Mouse (Mus musculus): Measurements from ENCODE around the gene Cd209f. TPM values are rescaled to one million over a fixed set of nuclear protein-coding genes. Genes with fewer than 3 reads are reported as not detected.
"Not testable (repeated sequence)": the region's sequence is repeated elsewhere in the genome, so short reads cannot be mapped to it uniquely, and the experiment has no call there.

Cd209f gene
- polyA plus RNA-seq (2012; rRNA removed), result 0.48 and 1.4 TPM in 2 replicates

GRCm38 (mm10) chr8:4105735-4106134 lies at the start of gene Cd209f:
Gene Cd209f, minus strand, starts transcription at chr8:4105835.
- not testable (repeated sequence) for DNase-seq (ENCODE audit: extremely low spot score in 1 of 2, low spot score in 1 of 2)

DNA sequence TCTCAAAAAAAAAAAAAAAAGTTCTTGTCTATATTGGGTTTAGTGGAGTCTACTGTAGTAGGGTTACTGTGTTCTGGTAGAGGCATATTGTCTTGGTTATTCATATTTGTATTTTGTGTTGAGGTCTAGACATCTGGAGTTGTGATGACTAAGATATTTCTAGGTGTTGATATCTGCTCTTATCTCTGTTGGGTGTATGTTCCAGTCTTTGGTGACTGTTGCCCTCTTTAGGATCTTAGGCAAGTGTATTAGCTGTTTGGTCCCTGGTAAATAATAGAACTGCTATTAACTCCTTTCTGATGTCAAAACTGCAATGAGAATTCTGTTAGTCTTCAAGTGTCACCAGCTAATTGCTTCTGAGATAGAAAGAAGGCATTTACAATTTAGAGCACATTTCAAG lies 49.2 kb upstream of the Cd209f start:
- DNase-seq (ENCODE audit: extremely low spot score in 1 of 2, low spot score in 1 of 2), result no peak

DNA sequence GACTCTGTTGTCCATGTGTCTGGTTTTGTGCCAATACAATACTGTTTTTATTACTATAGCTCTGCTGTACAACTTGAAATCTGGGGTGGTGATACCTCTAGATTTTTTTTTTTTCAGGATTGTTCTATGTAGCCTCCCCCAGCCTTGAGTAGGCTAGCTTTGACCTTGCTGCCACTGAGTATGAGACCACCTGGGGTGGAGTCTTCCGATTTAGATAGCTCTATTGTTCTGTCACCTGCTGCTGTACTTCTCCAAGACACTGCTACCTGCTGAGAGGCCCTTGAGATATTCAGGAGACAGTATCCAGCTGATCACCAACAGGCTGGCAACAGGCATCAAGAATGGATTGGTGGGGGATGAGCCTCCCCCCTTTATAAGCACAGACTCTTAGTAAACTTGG lies 41.6 kb upstream of the Cd209f start:
- no peak for DNase-seq (ENCODE audit: extremely low spot score in 1 of 2, low spot score in 1 of 2)

GRCm38 (mm10) chr8:4141721-4142120 lies 36.1 kb upstream of the Cd209f start:
- no peak for DNase-seq (ENCODE audit: extremely low spot score in 1 of 2, low spot score in 1 of 2)

- peak; percentile 41 to 86 for DNase-seq (ENCODE audit: extremely low spot score in 1 of 2, low spot score in 1 of 2)
Measured at GRCm38 (mm10) chr8:4139660-4140646, 34.3 kb upstream of the Cd209f start.

GRCm38 (mm10) chr8:4133798-4134197 lies 28.2 kb upstream of the Cd209f start, which contains the start of gene Cd209g:
Gene Cd209g, plus strand, starts transcription at chr8:4134098.
- DNase-seq (ENCODE audit: extremely low spot score in 1 of 2, low spot score in 1 of 2), result no peak

DNA sequence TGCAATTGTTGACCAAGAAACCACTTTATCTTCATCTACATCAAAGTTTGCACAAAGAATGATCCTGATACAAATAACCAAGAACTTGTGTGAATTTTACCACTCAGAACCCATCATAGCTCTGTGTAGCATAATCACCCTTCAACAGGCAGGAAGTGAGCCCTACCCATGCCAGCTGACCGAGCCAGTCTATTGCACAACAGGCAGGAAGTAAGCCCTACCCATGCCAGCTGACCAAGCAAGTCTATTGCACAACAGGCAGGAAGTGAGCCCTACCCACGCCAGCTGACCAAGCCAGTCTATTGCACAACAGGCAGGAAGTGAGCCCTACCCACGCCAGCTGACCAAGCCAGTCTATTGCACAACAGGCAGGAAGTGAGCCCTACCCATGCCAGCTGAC lies 17.1 kb downstream of the Cd209f start:
- DNase-seq (ENCODE audit: extremely low spot score in 1 of 2, low spot score in 1 of 2), result not testable (repeated sequence)

DNA sequence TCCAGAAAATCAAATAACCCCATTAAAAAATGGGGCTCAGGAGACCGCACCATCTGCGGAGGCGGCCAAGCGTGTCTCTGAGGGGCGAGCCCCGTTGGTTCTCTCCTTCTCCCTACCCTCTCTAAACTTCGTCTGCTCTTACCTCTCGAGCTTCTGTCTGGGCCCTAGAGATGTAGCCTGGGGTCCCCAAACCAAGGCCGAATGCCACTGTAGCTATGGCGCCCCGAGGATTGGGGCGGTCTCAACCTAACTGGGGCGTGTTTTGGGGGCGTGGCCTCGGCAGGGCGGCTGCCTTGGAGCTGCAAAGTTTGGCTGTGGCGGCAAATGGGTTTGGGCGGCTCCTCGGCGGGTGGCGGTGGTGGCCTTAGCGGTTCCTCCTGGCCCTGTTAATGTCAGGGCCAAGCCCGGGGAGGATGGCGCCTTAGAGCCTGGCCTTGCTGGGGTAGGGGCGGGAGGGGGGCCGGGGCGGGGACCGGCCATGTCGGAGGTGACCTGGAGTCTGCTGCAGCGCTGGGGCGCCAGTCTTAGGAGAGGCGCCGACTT lies 18.4 kb downstream of the Cd209f start:
- not testable (repeated sequence) for DNase-seq (ENCODE audit: extremely low spot score in 1 of 2, low spot score in 1 of 2)

Other genes starting within 250 kb of the Cd209f start
- not detected in 2 replicates for gene Cd209d, start 227.3 kb downstream of the Cd209f start, polyA plus RNA-seq (2012; rRNA removed)
- gene Cd209b, start 179.0 kb downstream of the Cd209f start, polyA plus RNA-seq (2012; rRNA removed), result 0.34 TPM in 1 of 2 replicates, not detected in the other
- 0.42 and 0.46 TPM in 2 replicates for gene Cd209c, start 151.1 kb downstream of the Cd209f start, polyA plus RNA-seq (2012; rRNA removed)
- gene Cd209g, start 28.3 kb upstream of the Cd209f start, polyA plus RNA-seq (2012; rRNA removed), result 0.38 and 0.58 TPM in 2 replicates
- 76.1 and 83.7 TPM in 2 replicates for gene Evi5l, start 60.7 kb upstream of the Cd209f start, polyA plus RNA-seq (2012; rRNA removed)
- 17.4 and 18.3 TPM in 2 replicates for gene Prr36, start 111.6 kb upstream of the Cd209f start, polyA plus RNA-seq (2012; rRNA removed)
- gene Lrrc8e, start 121.0 kb upstream of the Cd209f start, polyA plus RNA-seq (2012; rRNA removed), result 0.02 TPM in 2 replicates
- 67.1 and 68.3 TPM in 2 replicates for gene Map2k7, start 132.9 kb upstream of the Cd209f start, polyA plus RNA-seq (2012; rRNA removed)
- 6.1 and 6.3 TPM in 2 replicates for gene Gm49320, start 133.0 kb upstream of the Cd209f start, polyA plus RNA-seq (2012; rRNA removed)
- gene Tgfbr3l, start 142.4 kb upstream of the Cd209f start, polyA plus RNA-seq (2012; rRNA removed), result 37.1 and 54.6 TPM in 2 replicates
- 45.3 and 48.2 TPM in 2 replicates for gene Snapc2, start 147.2 kb upstream of the Cd209f start, polyA plus RNA-seq (2012; rRNA removed)
- 883 and 1,085 TPM in 2 replicates for gene Ctxn1, start 153.4 kb upstream of the Cd209f start, polyA plus RNA-seq (2012; rRNA removed)
- gene Timm44, start 170.1 kb upstream of the Cd209f start, polyA plus RNA-seq (2012; rRNA removed), result 111 and 131 TPM in 2 replicates
- gene Ccl25, start 219.4 kb upstream of the Cd209f start, polyA plus RNA-seq (2012; rRNA removed), result 22.4 and 23.6 TPM in 2 replicates
- 39.9 and 40.2 TPM in 2 replicates for gene Elavl1, start 219.6 kb upstream of the Cd209f start, polyA plus RNA-seq (2012; rRNA removed)